In genomic region chr6:119849858-119850257, GRCm38 (mm10) we compare ENCODE assay signal across 25 mouse cellular contexts. TPM values are rescaled to one million over a fixed set of nuclear protein-coding genes. Genes with fewer than 3 reads are reported as not detected.
DNase-seq lines count a peak whose midpoint lies in the region; ATAC-seq lines count a peak whose summit lies in the region.
"Had no signal": no experiment of that assay in that cellular context is flagged by ENCODE, and none has a peak within 500 bp of the region (broad histone marks: within the 10 kb centered on the region; RNA-seq: fewer than 3 reads in every experiment).

No protein-coding gene starts in this region.

- DNase-seq in cerebellum, adult 11 months = peak; percentile 42
- DNase-seq in cerebellum, postnatal 4 days (ENCODE audit: low spot score in 2 of 2) = no peak
- peak; percentile 72 for DNase-seq in cerebellum, adult 9-10 months
- peak; percentile 24 to 39 for DNase-seq in cerebellum, postnatal 36 days
- no peak for DNase-seq in urinary bladder, postnatal 14 days (ENCODE audit: low spot score)
- DNase-seq: adrenal gland, postnatal 10 days; adrenal gland, postnatal 36 days; gastrocnemius, adult 2 months; gastrocnemius, postnatal 14 days; heart, adult 11 months; heart, postnatal 14 days; heart, postnatal 4 days; kidney, adult 18-20 months had no signal

- H3K9ac ChIP-seq in neural tube, embryonic 13.5 days = 0 out of 2 replicates have a peak overlapping the region, but pooled peaks have one; percentile 22
- no peak overlapping the region for H3K9ac ChIP-seq in neural tube, embryonic 15.5 days (replicated peaks)
- H3K9ac ChIP-seq: embryonic facial prominence, embryonic 12.5 days; embryonic facial prominence, embryonic 15.5 days; forebrain, postnatal 0 days had no signal

- no peak overlapping the region for H3K27ac ChIP-seq in neural tube, embryonic 13.5 days (replicated peaks)
- H3K27ac ChIP-seq in neural tube, embryonic 15.5 days (replicated peaks) = no peak overlapping the region
- H3K27ac ChIP-seq: embryonic facial prominence, embryonic 12.5 days; embryonic facial prominence, embryonic 15.5 days had no signal

- no peaks in the 10 kb centered on the region for H3K36me3 ChIP-seq in neural tube, embryonic 13.5 days
- no peaks in the 10 kb centered on the region for H3K36me3 ChIP-seq in neural tube, embryonic 15.5 days
- H3K36me3 ChIP-seq: embryonic facial prominence, embryonic 12.5 days; embryonic facial prominence, embryonic 15.5 days; heart, embryonic 12.5 days had no signal

- H3K9me3 ChIP-seq in neural tube, embryonic 13.5 days = no peaks in the 10 kb centered on the region
- H3K9me3 ChIP-seq in neural tube, embryonic 15.5 days (replicated peaks) = no peaks in the 10 kb centered on the region
- H3K9me3 ChIP-seq: embryonic facial prominence, embryonic 12.5 days; embryonic facial prominence, embryonic 15.5 days; heart, embryonic 12.5 days had no signal

- H3K4me3 ChIP-seq in neural tube, embryonic 13.5 days = no peak overlapping the region
- H3K4me3 ChIP-seq in neural tube, embryonic 15.5 days (replicated peaks) = no peak overlapping the region
- H3K4me3 ChIP-seq: embryonic facial prominence, embryonic 12.5 days had no signal

- H3K4me2 ChIP-seq in neural tube, embryonic 13.5 days = no peak overlapping the region
- no peak overlapping the region; the same call in 1 of the 2 replicates for H3K4me2 ChIP-seq in neural tube, embryonic 15.5 days

- H3K27me3 ChIP-seq in neural tube, embryonic 13.5 days = no peaks in the 10 kb centered on the region
- H3K27me3 ChIP-seq in neural tube, embryonic 15.5 days (replicated peaks) = no peaks in the 10 kb centered on the region
- H3K27me3 ChIP-seq: embryonic facial prominence, embryonic 12.5 days; embryonic facial prominence, embryonic 15.5 days; heart, embryonic 12.5 days had no signal

- H3K4me1 ChIP-seq in neural tube, embryonic 13.5 days (replicated peaks) = peaks cover 27% of the 10 kb centered on the region
- H3K4me1 ChIP-seq in neural tube, embryonic 15.5 days = peaks cover 32% of the 10 kb centered on the region

- 97% methylated on average over 3 of the region's 3 CpGs for WGBS in neural tube, embryonic 13.5 days
- 95% methylated on average over 3 of the region's 3 CpGs for WGBS in neural tube, embryonic 15.5 days

- ATAC-seq in cerebellum, adult (ENCODE audit: insufficient number of reproducible peaks, low FRiP score, low TSS enrichment) = no peak
- ATAC-seq in neural tube, embryonic 13.5 days (ENCODE audit: low read depth) = no peak
- ATAC-seq in neural tube, embryonic 15.5 days (ENCODE audit: low FRiP score) = no peak
- ATAC-seq: activated CD4-positive, CD25-positive, alpha-beta regulatory T cell, adult 4 months; forebrain, embryonic 14.5 days; forebrain, postnatal 0 days; hindbrain, postnatal 0 days; inflammation-experienced regulatory T-cells, adult 6 months; intestine, embryonic 16.5 days had no signal

RNA-seq across cellular contexts. Expression of gene Erc1, which starts 1.9 kb away (rescaled TPM):
- 38.1 and 42.0 TPM in 2 replicates for polyA plus RNA-seq in neural tube, embryonic 13.5 days (2015; fragmentation: Nextera tagmentation; extraction: Ambion mirVana)
- polyA plus RNA-seq in neural tube, embryonic 15.5 days (2015; fragmentation: Nextera tagmentation; extraction: Ambion mirVana) = 42.9 and 51.1 TPM in 2 replicates

RNA-seq across cellular contexts. Expression of gene Rad52, which starts 52.6 kb away (rescaled TPM):
- polyA plus RNA-seq in neural tube, embryonic 13.5 days (2015; fragmentation: Nextera tagmentation; extraction: Ambion mirVana) = 26.1 and 28.5 TPM in 2 replicates
- 24.3 and 25.7 TPM in 2 replicates for polyA plus RNA-seq in neural tube, embryonic 15.5 days (2015; fragmentation: Nextera tagmentation; extraction: Ambion mirVana)

Comparison
In these comparisons a context has a peak if more than half of its experiments do, and no peak if none do; other contexts are left out.
1. DNase-seq: peak in cerebellum, adult 11 months (single experiment), cerebellum, adult 9-10 months (single experiment) and cerebellum, postnatal 36 days (2 of 2); none in cerebellum, postnatal 4 days (0 of 2) and urinary bladder, postnatal 14 days (single experiment).